ENCODE assay signal across 18 mouse cellular contexts in the genomic region with DNA sequence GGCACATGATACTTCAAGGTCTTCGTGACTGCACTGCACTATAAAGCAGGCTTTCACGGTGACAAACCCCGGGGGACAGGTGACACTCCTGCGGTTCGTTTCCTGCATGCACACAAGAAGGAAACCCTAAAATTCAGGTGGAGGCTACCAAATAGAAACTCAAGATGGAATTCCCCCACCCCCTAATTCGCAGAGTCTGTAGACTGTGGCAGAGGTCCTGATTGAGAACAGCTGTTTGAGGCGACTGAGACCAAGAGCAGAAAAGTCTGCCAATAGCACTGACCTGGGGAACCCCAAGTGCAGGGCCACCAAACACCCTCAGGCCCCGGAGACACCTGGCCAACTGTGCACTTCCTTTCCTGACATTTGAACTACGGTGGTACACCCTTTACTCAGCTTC.
DNase-seq lines count a peak whose midpoint lies in the region; ATAC-seq and TF ChIP-seq lines count a peak whose summit lies in the region.
"Had no signal": no experiment of that assay in that cellular context is flagged by ENCODE, and none has a peak within 500 bp of the region (broad histone marks: within the 10 kb centered on the region; RNA-seq: fewer than 3 reads in every experiment).

No protein-coding gene starts in this region.

- TF ChIP-seq POLR2A in thymus, adult 2 months (IDR thresholded peaks at IDR 0.05; ENCODE audit: control insufficient read depth, extremely low read depth, insufficient read depth, low read length, poor library complexity), result no peak

- H3K4me2 ChIP-seq in limb, embryonic 11.5 days (ENCODE audit: low read depth, severe bottlenecking), result no peak overlapping the region
- H3K4me2 ChIP-seq: hindbrain, embryonic 15.5 days; liver, embryonic 15.5 days; stomach, embryonic 15.5 days had no signal

- no peaks in the 10 kb centered on the region for H3K27me3 ChIP-seq in thymus, adult 2 months (ENCODE audit: control insufficient read depth, insufficient read depth, low read length)
- H3K27me3 ChIP-seq in limb, embryonic 11.5 days (ENCODE audit: control insufficient read depth, insufficient read depth, low read length), result no peaks in the 10 kb centered on the region
- H3K27me3 ChIP-seq: hindbrain, embryonic 15.5 days; liver, embryonic 15.5 days; stomach, embryonic 15.5 days had no signal

- peak; percentile 20 for DNase-seq in thymus, postnatal 0 days (ENCODE audit: low spot score)
- no peak for DNase-seq in thymus, adult 2 months
- peak; percentile 39 for DNase-seq in embryo, embryonic 10.5 days (ENCODE audit: low spot score)
- peak; percentile 68 for DNase-seq in limb, embryonic 11.5 days (ENCODE audit: low spot score)
- no peak for DNase-seq in cerebellum, adult 11-12 months
- no peak for DNase-seq in MN1 (ENCODE audit: low spot score)
- DNase-seq: cerebellum, postnatal 25 days; heart, postnatal 14 days; kidney, adult 9 months; layer of hippocampus, postnatal 36 days; right cerebral cortex, postnatal 14 days had no signal

- peaks cover 10% of the 10 kb centered on the region for H3K4me1 ChIP-seq in thymus, adult 2 months (replicated peaks; ENCODE audit: control insufficient read depth, insufficient read depth, low read length)
- H3K4me1 ChIP-seq in limb, embryonic 11.5 days (ENCODE audit: control insufficient read depth, insufficient read depth, low read length), result peaks cover 25% of the 10 kb centered on the region
- H3K4me1 ChIP-seq: hindbrain, embryonic 15.5 days; liver, embryonic 15.5 days; stomach, embryonic 15.5 days had no signal

- H3K27ac ChIP-seq in thymus, adult 2 months (ENCODE audit: control insufficient read depth, insufficient read depth, low read length), result no peak overlapping the region
- peak overlapping the region; percentile 16; the same call in 1 of the 2 replicates for H3K27ac ChIP-seq in limb, embryonic 11.5 days (replicated peaks; ENCODE audit: low read depth, low read length)
- H3K27ac ChIP-seq: heart, embryonic 10.5 days; hindbrain, embryonic 15.5 days; liver, embryonic 15.5 days; midbrain, embryonic 10.5 days; stomach, embryonic 15.5 days had no signal

- H3K4me3 ChIP-seq in thymus, adult 2 months (ENCODE audit: control insufficient read depth, insufficient read depth, low read length), result no peak overlapping the region
- no peak overlapping the region for H3K4me3 ChIP-seq in limb, embryonic 11.5 days (ENCODE audit: low read depth, low read length)
- H3K4me3 ChIP-seq: heart, embryonic 10.5 days; hindbrain, embryonic 15.5 days; liver, embryonic 15.5 days; midbrain, embryonic 10.5 days; stomach, embryonic 15.5 days had no signal

- TF ChIP-seq CTCF in thymus, adult 2 months (IDR thresholded peaks at IDR 0.05; ENCODE audit: borderline replicate concordance, control insufficient read depth, extremely low read depth, insufficient read depth, low read length, poor library complexity), result no peak

- 6% methylated on average over 9 of the region's 9 CpGs for WGBS in thymus, adult 2 months
- 20% methylated on average over 9 of the region's 9 CpGs for WGBS in limb, embryonic 11.5 days

- peak; percentile 46; the same call in 1 of the 2 replicates for ATAC-seq in limb, embryonic 11.5 days (ENCODE audit: insufficient number of reproducible peaks, low FRiP score, low TSS enrichment, low read depth)
- no peak for ATAC-seq in monocyte, adult 5-6 weeks (replicated peaks; ENCODE audit: insufficient number of reproducible peaks, low FRiP score, low TSS enrichment, poor library complexity, severe bottlenecking)
- ATAC-seq: forebrain, embryonic 14.5 days had no signal

- H3K9me3 ChIP-seq in limb, embryonic 11.5 days (ENCODE audit: control insufficient read depth, low read length), result no peaks in the 10 kb centered on the region
- H3K9me3 ChIP-seq: heart, embryonic 10.5 days; hindbrain, embryonic 15.5 days; liver, embryonic 15.5 days; midbrain, embryonic 10.5 days; stomach, embryonic 15.5 days had no signal

- no peak overlapping the region for H3K9ac ChIP-seq in limb, embryonic 11.5 days (ENCODE audit: low read length)
- H3K9ac ChIP-seq: hindbrain, embryonic 15.5 days; liver, embryonic 15.5 days; stomach, embryonic 15.5 days had no signal

- no peaks in the 10 kb centered on the region for H3K36me3 ChIP-seq in thymus, adult 2 months (ENCODE audit: control insufficient read depth, insufficient read depth, low read length)
- no peaks in the 10 kb centered on the region for H3K36me3 ChIP-seq in limb, embryonic 11.5 days (ENCODE audit: control insufficient read depth, insufficient read depth, low read length)
- H3K36me3 ChIP-seq: heart, embryonic 10.5 days; hindbrain, embryonic 15.5 days; liver, embryonic 15.5 days; midbrain, embryonic 10.5 days; stomach, embryonic 15.5 days had no signal

Comparison
In these comparisons a context has a peak if more than half of its experiments do, and no peak if none do; other contexts are left out.
1. DNase-seq: peak in thymus, postnatal 0 days (single experiment), embryo, embryonic 10.5 days (single experiment) and limb, embryonic 11.5 days (single experiment); none in thymus, adult 2 months (single experiment), cerebellum, adult 11-12 months (single experiment) and MN1 (single experiment).